Mouse (Mus musculus): ENCODE measurements at regions not wholly inside any gene's neighbourhood (a gene's known extent, or its start where the extent isn't known, plus 50 kb on each side); places are given as distances from the start of the nearest gene placed in this dataset.

DNA sequence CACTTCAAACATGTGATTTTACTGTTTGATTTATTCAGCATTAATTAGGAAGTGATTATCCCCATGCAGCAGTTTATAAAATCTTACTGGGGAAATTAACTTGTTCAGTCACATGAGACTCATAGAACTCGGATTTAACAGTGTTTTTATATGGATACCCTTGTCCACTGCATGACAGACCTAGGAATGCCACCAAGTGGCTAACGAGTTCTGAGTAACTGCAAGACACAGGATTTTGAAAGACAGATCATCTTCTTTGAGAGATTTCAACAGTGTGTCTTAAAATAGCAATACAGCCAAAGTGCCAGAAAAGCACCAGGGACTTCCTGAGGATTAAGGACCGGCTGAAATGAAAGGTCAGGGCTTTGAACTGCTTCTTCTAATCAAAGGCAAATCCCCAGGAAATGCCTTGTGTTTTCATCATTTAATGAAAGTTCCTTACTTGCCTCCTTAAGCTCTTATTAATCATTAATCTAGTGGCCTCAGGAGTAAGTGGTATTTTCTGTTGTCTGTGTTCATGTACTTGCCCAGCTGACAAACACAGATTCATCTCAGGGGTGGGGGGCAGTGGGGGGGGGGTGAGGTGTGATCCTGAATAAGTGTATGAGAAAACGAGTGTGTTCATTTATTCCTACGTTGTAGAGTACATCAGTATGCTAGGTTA, 193.4 kb downstream of the Gm13691 start:
- DNase-seq (ENCODE audit: low spot score) = no peak

DNA sequence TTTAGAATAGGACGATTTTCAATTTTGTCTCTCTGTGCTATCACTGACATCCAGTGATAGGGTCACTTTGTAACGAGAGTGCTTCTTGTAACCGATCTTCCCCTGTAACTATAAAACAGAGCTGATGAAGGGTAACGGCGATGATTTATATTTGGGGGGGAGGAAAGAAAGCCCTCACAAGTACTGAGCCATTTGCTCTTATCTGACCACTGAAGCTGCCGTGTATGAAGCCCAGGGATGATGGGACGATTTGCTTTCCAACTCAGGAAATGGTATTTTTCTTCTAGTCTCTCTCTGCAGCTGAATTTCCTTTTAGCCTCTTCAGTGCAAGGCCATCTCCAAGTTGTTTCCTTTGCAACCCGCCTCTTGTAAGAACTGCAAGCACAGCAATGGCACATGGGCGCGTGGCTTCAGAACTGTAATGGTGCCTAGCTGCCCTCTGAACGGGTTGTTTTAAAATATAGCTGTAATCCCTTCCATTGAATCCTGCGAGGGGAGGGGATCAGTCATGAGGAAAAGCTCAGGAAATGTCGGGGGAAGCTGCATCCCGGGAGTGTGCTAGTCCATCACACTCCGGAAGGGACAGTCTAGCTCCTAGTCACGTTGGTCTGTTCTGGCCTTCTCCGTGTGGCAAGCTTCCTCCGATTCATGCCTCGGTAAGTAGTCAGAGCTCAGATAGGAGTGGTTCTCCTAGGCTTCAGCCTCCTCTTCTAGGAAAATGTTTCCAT, 194.1 kb downstream of the Gm13691 start:
- peak; percentile 6 for DNase-seq (ENCODE audit: low spot score)

DNA sequence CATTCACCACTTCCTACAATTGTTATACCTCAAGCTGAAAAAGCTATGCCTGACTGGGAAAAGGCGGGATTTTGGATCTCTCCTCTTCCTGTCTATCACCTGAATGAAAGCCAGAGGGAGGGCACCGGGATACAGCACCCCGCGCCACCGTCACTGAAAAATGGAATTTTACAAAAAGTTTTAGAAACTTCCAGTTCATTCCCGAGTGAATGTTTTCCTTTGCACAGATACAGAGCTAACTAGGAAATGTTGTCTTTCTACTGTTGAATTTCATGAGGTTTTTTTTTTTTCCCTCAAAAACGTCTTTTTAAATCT, 194.6 kb downstream of the Gm13691 start:
- no peak for DNase-seq (ENCODE audit: low spot score)

DNA sequence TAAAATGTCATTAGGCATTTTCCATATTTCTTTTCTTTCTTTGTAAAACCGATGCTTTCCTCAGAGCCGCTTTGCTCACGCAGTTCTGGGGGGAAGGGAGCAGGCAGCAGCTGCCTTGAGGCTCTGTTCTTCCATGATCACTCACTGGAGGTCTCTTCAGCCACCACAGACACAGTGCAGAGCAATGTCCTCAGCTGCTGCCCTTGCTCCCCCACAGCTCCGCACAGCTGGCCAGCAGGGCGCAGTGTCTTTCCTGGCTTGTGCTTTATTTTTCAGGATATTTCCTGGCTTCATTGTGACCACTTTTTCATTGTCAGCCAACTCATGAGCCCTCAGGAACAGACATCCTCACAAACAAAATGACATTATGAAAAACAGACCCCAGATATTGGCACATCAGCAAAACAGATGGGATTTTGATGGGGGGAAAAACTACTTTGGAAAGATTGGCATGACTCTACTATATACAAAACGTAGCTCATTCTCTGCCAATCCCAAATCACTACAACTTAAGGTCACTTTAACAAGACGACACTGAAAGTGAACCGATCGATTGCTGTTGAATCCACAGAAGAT, 195.9 kb downstream of the Gm13691 start:
- peak; percentile 54 for DNase-seq (ENCODE audit: low spot score)

DNA sequence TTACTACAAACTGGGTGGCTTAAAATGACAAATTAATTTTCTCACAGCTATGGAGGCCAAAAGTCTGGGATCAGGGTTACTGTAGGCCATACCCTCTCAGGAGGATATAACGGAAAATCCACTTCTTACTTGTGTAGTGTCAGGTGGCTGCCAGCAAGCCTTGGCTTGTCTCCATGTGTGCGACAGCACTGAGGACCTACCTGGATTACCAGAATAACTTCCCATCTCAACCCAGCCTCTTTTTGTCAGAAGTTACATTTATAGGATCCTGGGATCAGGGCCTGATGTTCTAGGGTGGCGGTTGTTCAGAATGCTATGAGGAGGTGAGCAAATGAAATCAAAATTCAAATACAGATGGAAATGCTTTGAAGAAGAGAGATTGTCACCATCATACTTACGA, 197.1 kb downstream of the Gm13691 start:
- no peak for DNase-seq (ENCODE audit: low spot score)

DNA sequence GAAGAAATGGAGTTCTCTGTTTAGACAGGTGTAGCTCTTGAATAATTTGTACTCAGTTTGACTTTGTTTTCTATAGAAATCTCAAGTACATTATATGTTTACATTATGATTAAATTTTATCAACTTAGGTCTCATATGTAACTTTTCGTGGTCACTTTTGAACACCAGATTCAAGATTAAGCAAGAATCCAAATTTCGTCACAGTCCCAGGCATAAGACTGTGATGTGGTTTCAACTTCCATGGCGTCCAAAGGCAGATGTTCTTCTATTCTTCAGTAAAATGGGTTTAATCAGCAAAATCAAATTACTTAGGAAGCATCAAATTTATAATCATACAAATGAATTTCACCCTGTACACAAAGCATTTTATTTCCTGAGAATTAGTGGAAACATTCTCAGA, 198.9 kb downstream of the Gm13691 start:
- no peak for DNase-seq (ENCODE audit: low spot score)

DNA sequence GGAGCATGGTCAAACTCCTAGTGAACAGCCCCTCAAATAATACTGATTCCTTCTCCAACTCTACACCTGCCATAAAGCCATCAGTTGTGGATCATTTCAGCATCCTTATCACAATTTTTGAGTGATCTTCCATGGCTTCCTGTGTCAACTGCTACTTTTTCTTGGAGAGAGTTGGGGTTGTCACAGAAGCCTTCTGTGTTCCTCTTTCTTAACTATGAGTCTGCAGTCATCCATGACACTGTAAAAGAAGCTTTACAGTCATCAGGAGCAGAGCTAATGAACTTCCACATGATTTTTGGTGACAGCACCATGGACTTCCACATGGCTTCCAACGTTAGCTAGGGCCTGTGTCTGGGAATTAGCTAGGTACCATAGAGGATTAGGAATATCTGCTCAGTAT, 208.1 kb downstream of the Calcrl start:
- no peak for DNase-seq (ENCODE audit: low spot score)

DNA sequence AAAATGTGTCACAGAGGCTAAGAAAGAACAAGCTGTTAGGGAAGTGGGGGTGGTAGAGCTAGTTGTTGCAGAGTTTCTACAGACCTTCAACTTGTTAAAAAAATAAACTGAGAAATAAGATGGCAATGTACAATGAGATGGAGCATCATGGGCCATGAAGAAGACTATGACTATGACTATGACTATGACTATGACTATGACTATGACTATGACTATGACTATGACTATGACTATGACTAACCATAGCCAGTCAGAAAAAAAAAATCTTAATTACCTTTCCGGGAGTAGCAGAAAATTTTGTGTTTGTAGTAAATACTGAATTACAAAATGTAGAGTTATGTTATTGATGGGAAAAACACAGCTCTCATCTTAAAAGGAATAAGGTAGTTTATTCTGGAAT, 203.2 kb downstream of the Calcrl start:
- DNase-seq (ENCODE audit: low spot score) = no peak

DNA sequence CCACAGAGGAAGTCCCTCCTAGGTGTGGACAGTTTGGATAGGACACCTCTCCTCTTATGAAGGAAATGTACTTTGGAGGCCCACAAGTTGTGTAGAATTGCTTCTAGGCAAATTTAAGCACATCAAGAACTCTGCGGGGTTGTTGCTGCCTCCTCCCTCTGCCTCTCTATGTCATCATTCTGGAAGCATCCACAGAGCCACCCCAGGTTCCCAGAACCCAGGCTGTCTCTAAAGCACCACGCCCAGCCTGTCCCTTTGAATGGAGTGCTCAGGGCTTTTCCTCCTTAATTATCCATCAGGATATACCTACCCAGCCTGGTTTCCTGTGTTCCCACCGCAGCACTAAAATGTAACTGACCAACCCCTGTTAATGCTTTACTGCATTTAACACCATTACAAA, 195.4 kb downstream of the Calcrl start:
- DNase-seq (ENCODE audit: low spot score) = no peak

DNA sequence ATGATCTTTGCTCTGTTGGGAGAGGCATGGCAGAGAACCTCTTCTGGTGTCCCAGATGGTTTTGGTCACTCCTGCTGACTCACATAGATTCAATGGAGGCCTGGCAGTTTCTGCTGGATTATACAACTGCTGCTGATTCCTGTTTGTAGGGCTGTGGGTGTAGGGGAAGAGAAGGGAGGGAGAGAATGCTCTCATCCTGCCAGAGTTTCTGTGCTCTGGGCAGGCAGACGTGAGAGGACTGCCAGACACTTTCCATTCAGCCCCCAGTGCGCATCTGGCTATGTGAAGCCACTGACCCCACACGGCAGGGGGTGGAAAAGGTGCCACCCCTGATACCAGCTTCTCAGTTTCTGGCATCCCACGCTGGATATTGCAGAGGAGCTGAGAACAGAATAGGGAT, 189.6 kb downstream of the Calcrl start:
- DNase-seq (ENCODE audit: low spot score) = no peak

DNA sequence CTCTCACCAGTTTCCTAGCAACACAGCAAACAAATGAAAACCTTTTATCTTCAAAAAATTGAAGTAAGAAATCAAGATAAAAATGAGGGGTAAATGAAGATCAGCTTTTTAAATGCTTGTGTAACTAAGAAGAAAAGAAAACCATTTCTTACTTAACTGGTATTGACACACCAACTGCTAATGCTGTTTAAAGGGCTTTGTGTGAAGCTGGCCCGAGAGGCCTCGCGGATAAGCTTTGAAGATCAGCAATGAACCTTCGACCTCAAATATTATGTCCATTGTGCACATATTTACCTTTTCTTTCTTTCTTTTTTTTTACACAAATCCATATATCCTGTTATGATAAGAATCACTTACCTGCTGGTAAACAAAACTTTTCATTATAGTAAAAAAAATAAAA, 184.0 kb downstream of the Calcrl start:
- DNase-seq (ENCODE audit: low spot score) = no peak

DNA sequence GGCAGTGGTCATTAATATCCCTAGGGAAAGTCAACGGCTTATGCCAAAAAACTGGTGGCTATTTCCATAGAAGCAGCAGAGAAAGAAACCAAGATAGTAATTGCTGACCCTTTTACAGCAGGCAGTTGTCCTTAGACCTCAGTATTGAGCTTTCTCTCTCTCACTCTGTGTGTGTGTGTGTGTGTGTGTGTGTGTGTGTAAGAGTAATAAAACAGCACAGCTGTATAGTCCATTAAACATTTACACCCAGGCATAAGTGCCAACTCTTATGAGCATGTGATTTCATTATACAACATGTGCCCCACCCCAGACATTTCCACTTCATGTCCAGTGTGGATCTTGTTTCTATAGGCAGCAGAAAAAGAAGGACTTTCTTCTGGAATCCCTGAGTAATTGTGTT, 183.2 kb downstream of the Calcrl start:
- no peak for DNase-seq (ENCODE audit: low spot score)

DNA sequence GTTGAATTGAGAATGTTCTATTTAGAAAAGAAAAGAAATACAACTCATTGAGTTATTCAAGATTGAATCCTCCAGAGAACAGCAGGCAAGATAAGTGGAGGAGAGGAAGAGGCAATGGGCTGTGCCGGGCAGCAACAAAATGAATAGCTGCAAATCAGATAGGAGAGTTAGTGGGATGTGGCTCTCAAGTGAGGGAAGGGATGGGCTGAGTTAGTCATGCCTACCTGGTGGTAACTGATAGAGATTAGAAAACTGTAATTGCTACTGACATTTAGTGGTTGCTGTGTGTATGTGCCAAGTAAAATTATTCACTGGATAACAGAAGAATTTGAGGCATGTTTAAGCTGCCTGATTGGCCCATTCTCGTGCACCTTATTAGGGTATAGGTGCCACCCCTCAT, 179.3 kb downstream of the Calcrl start:
- DNase-seq (ENCODE audit: low spot score) = no peak

DNA sequence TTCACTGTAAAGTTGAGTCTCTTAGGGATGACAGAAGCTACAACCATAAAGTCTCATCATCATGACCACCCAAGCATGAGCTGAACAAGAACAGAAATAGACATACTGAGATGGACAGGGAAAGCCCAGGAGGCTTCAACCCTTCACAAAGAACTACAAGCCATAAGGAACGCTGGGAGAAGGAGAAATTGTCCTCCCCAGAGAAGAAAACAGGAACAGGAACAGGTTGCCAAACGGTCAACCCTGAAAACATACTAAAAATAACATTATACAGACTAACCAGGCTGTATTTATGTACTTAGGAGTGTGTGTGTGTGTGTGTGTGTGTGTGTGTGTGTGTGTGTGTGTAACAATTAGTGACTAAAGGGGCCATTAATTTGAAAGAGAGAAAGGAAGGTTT, 178.6 kb downstream of the Calcrl start:
- no peak for DNase-seq (ENCODE audit: low spot score)

DNA sequence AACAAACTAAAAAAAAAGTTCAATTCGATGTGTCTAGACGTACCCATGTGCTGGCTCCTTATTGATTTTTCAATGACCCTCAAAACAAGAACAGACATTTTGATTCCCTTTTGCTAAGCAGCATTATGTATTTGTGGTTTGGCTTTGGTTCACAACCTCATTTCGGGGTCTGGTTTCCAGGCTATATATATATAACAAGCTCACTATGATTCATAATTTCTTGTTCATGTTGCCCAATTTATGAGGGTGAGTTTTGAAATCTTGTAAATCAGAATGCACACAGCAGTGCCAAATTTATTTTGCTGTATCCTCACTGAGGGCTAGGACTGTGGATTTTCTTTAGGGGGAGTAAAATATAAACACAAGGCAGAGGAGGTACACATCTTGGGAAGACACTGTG, 177.0 kb downstream of the Calcrl start:
- DNase-seq (ENCODE audit: low spot score) = no peak

DNA sequence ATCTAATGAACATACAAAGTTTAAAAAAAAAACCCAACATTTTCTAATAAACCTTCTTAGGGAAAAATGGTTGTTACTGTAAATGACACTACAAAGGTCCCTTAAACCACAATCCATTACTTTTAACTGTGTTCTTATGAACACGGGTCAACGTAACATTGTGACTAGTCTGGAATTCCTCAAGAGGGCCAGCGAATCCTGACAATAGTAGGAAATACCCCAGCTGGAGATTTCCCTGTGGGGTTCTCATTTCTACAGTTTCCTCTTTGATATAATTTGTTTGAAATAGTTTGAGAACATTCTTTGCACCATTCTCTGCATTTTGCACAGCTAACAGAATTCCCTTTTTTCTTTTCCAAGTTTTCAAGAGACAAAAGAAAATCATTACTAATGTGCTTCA, 175.3 kb downstream of the Calcrl start:
- DNase-seq (ENCODE audit: low spot score) = no peak

DNA sequence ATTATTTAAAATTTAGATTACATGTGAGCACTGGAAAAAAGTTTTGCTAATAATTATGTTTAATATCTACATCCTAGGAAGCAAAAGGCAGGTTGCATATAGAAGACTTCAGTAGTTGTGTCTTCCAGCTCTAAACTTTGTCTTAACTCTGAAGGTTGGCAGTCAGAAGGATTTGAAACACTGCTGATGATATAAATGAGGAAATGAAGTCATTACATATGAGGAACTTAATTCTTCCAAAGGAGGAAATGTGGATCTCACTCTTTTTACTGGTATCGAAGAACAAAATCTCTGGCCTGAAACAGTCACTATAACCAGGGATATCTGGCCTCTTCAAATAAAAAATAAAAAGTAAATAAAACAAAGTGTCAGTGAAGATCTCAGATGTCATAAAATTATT, 173.1 kb downstream of the Calcrl start:
- DNase-seq (ENCODE audit: low spot score) = no peak

DNA sequence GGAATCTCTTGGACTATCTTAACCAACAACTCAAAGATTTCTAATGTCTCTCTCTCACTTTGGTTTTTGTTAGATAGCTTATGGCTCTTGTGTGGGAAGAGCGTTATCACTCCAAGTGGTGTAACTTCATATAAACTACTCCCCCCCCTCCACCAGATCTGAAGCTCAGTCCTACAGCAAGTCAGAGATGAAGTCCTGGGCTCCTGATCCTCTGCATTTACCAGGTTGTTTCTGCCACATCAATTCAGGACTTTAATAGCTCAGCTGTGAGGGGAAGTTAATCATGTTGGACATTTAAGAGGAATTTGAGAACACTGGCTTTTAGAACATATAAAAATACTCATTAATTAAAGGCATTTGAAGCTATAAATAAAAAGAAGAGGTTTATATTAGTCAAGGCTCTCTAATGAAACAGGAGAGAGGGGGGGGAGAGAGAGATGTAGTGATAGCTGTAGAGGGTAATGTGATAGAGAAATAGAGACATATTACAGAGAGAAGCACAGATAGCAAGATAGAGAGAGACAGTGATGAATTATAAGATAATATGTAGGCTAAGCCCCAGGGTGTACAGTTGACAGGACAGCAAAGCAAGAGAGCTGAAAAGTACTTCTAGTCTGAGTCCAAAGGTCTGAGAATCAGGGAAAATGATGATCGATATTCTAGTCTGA, 166.7 kb downstream of the Calcrl start:
- no peak for DNase-seq (ENCODE audit: low spot score)

DNA sequence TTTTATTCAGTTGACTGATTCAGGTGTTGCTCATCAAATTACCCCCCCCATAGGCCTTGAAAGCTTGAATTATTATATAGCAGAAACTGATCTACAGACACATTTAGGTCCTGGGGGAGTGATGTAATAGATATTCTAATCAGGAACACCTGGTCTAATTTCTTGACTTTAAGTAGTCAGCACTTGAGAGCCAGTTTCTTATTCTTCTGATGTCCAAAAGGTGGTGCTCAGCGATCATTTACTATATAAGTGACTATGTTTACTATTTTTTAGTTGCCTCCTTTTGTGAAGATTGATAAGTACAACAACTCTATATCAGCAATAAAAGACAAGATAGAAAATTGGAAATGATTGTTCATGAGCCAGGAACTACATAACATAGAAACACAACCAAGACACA, 166.0 kb downstream of the Calcrl start:
- no peak for DNase-seq (ENCODE audit: low spot score)

DNA sequence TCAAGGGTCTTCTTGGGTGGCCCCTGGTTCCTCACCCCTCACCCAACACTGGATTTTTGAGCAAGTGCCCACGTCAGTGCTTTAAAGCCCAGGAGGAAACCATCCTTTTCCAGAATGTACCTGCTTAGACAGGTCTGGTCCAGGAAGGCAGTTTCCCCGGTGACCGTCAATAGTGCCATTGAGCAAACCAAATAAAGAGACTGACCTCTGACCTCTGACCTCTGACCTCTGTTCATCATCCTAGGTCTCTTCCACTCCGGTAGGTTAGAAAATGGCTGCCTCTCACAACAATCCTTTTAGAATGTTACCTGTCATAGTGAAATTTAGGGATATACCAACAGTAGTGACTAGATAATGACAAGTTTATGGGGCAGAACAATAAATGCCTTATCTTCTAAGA, 164.5 kb downstream of the Calcrl start:
- DNase-seq (ENCODE audit: low spot score) = no peak

DNA sequence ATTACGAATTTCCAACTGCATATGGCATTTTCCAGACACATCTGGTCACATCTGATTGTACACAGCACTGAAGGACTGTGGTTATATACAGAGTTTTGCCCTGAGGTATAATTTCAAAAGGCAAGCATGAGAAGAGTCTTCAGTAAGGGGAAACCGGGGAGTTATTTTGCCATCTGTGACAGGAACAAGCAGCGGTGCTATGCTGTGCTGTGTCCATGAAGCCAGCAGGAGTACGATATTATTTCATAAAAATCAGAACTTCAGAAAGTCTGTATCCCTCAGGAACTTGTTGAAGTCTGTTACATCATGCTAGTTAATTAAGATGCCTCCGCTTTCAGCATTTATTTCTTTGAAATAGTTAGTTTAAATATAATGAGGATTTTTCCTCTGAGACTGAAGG, 163.7 kb downstream of the Calcrl start:
- DNase-seq (ENCODE audit: low spot score) = no peak

DNA sequence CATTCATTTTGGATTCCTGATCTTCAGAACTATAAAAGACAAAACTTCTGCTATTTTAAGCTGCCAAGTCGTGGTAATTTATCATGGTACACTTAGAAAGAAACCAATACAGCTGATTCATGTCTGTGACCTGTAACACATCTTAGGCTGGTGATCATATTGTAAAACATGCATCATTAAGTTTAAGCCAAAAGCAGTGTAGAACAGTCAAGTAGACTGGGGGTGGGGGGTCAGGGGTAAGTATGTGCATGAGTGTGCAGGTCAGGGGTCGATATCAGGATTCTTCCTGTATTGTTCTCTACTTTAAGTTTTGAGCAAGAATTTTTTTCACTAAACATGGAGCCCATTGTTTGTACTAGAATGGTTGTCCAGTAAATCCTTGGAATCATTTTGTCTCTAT, 160.7 kb downstream of the Calcrl start:
- DNase-seq (ENCODE audit: low spot score) = no peak

DNA sequence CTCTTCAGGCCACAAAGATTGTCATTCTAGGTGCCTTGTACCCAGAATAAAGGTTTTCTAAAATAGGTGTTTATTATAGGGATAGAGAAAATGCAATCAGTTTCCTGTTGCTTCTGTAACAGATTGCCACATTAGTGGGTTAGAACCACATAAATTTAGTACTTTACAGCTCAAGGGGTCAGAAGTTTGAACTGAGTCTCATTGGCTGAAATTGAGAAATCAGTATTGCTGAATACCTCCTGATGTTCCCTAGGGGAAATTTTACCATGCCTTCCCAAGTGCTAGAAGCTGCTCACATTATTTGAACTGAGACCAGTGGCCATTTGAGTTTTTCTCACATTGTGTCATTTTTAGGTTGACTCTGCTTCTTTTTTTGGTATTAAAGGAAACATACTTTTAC, 160.2 kb downstream of the Calcrl start:
- DNase-seq (ENCODE audit: low spot score) = no peak
